Mouse (Mus musculus) leukemia stem cell, adult 10-12 weeks (primary cell): ENCODE data around the gene Lrp10. TPM values are rescaled to one million over a fixed set of nuclear protein-coding genes. Genes with fewer than 3 reads are reported as not detected.

ENCODE experiments used
- polyA plus RNA-seq: library from polyadenylated mRNA; stranded (reverse); fragments of >175 nt; gene quantifications from 2 replicates; pipeline ENCODE4 v1.2.3, GENCODE M21; 2012; ENCODE audit warnings: low replicate concordance

The Lrp10 gene
- 496 and 711 TPM in 2 replicates for polyA plus RNA-seq

DNA sequence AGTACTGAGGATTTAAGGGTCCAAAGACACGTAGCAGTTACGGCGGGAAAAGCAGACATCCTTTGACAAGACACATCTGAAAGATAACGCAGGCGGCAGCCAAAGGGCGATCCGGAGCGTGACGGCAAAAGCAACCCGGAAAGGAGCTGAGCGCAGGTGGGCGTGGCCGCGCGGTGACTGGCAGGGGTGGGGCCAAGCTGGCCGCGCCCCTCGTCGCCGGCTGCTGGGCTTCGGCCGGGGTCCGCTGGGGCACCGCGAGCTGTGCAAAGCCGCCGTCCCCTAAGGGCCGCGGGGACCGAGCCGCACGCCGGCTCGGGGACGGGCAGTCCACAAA is at the start of gene Lrp10:
Gene Lrp10, plus strand, starts transcription at position 179 of the 334 bp plus-strand sequence.

GRCm38 (mm10) chr14:54417623-54418081 is 46.3 kb upstream of the Lrp10 start, which contains the start of gene Slc7a7:
TSS of gene Slc7a7 (minus strand) at chr14:54417780.

DNA sequence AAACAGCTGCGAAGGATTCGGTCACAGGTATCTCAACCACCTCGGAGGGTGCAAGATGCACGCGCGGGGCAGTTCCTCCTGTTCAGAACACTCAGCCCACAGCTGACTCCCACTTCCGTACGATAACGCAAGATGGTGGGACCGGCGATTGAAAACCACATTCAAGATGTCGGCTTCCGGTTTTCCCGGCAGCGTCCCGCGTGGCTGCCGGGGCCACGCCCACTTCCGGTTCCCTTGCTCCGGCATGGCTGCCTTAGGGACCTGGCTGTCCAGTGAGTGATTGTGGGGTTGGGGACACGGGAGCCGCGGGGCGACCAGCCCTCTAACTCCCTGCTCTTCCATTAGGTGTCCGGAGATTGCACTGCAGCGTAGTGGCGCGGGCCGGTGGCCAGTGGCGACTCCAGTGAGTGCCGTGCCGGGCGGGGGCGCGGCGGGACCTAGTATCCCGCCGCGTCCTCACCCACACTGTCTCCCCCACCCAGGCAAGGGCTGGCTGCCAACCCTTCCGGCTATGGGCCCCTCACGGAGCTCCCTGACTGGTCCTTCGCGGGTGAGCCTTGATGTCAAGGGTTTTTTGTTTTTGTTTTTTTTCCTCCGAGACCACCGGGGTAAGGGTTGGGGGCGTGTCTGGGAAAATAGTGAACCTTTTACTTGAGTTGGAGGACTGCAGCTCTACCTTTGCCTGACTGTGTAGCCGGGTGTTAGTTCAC is 37.1 kb upstream of the Lrp10 start, which contains the start of gene Mrpl52:
Gene Mrpl52, plus strand, starts transcription at position 221 of the 710 bp plus-strand sequence.

GRCm38 (mm10) chr14:54431334-54432077 is 32.4 kb upstream of the Lrp10 start, which contains the start of gene Mmp14:
TSS of gene Mmp14 (plus strand) at chr14:54431612.

DNA sequence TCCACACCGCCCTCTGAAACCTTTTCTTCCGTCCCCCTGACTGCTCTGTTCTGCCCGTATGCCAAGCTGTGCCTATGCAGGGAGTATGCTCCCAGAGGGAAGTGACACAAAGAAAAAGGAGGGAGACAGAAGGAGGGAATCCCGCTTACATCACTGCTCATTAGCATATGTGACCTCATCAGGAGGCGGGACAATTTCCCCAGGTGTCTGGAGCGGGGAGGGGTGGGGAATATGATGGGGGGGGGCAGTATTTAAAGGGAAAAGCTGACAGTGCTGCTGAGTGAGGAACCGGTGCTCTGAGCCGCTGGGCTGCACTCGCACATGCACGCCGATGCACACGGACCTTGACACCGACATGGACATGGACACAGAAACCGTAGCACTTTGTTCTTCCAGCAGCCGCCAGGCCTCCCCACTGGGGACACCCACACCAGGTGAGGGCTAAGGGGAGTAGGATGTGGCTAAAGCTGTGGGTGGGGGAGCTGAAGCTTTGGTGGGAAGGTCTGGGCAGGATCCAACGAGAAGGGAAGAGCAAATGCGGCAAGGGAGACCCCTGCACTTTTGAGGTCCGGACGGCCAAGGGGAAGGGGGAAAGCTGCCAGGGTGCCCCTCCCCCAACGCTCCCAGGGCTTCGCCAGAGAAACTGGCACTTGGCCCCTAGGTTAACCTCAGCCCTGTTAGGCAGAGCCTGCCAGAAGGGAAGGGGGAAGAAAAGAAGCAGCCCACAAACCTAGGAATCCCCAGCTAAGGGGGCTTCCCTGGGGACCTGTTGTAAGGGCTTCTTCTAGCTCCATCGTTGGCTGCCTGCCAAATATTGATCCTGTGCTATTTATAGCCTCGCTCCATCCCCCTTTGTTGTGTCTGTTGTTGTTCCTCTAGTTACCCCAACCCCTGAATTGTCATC is 12.3 kb downstream of the Lrp10 start, which contains the start of gene Rem2:
Gene Rem2, plus strand, starts transcription at position 160 of the 904 bp plus-strand sequence.

Other genes starting within 250 kb of the Lrp10 start
- gene Dad1, start 210.0 kb upstream of the Lrp10 start, polyA plus RNA-seq = 37.1 and 63.9 TPM in 2 replicates
- 3.1 and 24.7 TPM in 2 replicates for gene Abhd4, start 209.9 kb upstream of the Lrp10 start, polyA plus RNA-seq
- not detected in 2 replicates for gene Olfr49, start 179.2 kb upstream of the Lrp10 start, polyA plus RNA-seq
- 143 and 225 TPM in 2 replicates for gene Oxa1l, start 103.3 kb upstream of the Lrp10 start, polyA plus RNA-seq
- gene Slc7a7, start 46.4 kb upstream of the Lrp10 start, polyA plus RNA-seq = 8.1 and 14.1 TPM in 2 replicates
- gene Mrpl52, start 37.2 kb upstream of the Lrp10 start, polyA plus RNA-seq = 1,477 and 3,957 TPM in 2 replicates
- gene Mmp14, start 32.5 kb upstream of the Lrp10 start, polyA plus RNA-seq = 220 and 342 TPM in 2 replicates
- 1.6 and 2.7 TPM in 2 replicates for gene Rem2, start 12.0 kb downstream of the Lrp10 start, polyA plus RNA-seq
- gene Prmt5, start 53.4 kb downstream of the Lrp10 start, polyA plus RNA-seq = 96.6 and 164 TPM in 2 replicates
- 15.6 and 36.3 TPM in 2 replicates for gene Haus4, start 90.5 kb downstream of the Lrp10 start, polyA plus RNA-seq
- gene Ajuba, start 113.4 kb downstream of the Lrp10 start, polyA plus RNA-seq = 0.08 and 0.12 TPM in 2 replicates
- 2.6 and 13.9 TPM in 2 replicates for gene 4931414P19Rik, start 141.9 kb downstream of the Lrp10 start, polyA plus RNA-seq
- 112 and 139 TPM in 2 replicates for gene Psmb5, start 153.9 kb downstream of the Lrp10 start, polyA plus RNA-seq
- not detected in 2 replicates for gene Psmb11, start 157.3 kb downstream of the Lrp10 start, polyA plus RNA-seq
- gene Gm17606, start 176.8 kb downstream of the Lrp10 start, polyA plus RNA-seq = not detected in 2 replicates
- 2.7 and 4.7 TPM in 2 replicates for gene Cdh24, start 177.2 kb downstream of the Lrp10 start, polyA plus RNA-seq
- gene 1700123O20Rik, start 222.1 kb downstream of the Lrp10 start, polyA plus RNA-seq = 21.9 and 24.6 TPM in 2 replicates
- gene Acin1, start 222.8 kb downstream of the Lrp10 start, polyA plus RNA-seq = 173 and 343 TPM in 2 replicates
- gene Gm29776, start 234.7 kb downstream of the Lrp10 start, polyA plus RNA-seq = not detected in 2 replicates
- 1.6 and 3.1 TPM in 2 replicates for gene Cebpe, start 248.0 kb downstream of the Lrp10 start, polyA plus RNA-seq